Mouse (Mus musculus) left cerebral cortex, adult 9 months (tissue): ENCODE measurements around the gene Dlx4.

Experiments used
- DNase-seq, 2 experiments: peaks; one replicate each; pipeline ENCODE4 v3.0.0; 2022; ENCODE audit warnings: low spot score in 2 of 2

The Dlx4 gene

DNA sequence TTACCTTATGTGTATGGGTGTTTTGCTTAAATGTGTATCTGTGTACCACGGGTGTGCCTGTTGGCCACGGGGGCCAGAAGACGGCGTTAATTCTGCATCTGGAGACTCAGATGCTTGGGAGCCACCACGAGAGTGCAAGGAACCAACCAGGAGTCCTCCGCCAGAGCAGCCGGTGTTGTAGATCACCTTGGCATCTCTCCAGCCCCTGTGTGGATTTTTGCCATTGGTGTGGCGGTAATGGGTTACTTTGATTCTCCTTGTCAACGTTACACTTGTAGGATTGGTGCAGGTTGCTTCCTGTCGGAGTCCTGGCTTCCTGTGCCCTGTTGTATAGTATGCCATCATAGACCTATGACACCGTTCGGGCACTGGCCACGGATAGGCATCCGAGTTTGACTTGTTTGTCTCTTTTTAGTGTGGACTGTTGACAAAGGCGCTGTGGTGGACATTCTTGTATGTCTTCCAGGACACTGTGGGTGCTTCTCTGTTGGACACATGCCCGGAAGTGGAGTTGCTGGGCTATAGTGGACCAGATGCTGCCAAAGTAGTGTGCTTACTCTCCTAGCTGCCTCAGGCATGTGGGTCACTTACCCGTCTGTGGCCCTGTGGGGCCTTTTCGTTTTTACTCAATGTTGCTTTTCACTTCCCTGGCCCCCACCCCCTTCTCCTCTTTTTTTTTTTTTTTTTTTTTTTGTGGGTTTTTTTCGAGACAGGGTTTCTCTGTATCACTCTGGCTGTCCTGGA is 43.7 kb downstream of the Dlx4 start:
- DNase-seq = no peak

DNA sequence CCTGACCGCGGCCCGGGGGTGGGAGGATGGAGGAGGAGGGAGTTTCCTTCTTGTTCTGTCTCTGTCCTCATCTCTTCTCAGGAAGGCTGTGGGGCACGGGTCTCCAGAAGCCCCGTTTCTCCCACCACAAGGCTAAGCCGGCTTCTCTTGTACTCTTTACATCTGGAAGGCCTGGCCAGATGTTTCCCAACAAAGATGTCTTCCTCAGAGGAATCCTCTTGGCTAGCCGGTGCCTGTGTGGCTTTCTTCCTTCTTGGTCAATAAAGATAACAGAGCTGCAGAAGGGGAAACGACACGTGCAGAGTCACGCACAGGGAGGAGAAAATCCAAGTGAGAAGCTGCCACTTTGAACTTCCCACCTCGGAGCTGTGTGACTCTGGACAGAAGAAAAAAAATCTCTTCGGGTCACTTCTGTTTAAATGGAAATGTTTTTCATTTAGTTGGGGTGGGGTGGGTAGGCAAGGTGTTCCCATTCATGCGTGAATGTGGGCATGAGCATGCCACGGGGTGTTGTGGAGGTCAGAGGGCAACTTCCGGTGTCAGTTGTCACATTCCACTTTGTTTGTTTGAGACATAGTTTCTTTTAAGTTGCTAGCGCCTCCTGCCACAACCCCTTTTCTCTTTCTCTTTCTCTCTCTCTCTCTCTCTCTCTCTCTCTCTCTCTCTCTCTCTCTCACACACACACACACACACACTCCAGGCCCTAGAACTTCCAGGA is 44.8 kb downstream of the Dlx4 start:
- DNase-seq = no peak

- no peak for DNase-seq
These were observed 45.7 kb downstream of the Dlx4 start for GRCm38 (mm10) chr11:95100393-95100792.

GRCm38 (mm10) chr11:95098346-95099095 is 47.5 kb downstream of the Dlx4 start:
- no peak for DNase-seq

- DNase-seq = no peak
These were observed 48.2 kb downstream of the Dlx4 start for GRCm38 (mm10) chr11:95097889-95098288.

DNA sequence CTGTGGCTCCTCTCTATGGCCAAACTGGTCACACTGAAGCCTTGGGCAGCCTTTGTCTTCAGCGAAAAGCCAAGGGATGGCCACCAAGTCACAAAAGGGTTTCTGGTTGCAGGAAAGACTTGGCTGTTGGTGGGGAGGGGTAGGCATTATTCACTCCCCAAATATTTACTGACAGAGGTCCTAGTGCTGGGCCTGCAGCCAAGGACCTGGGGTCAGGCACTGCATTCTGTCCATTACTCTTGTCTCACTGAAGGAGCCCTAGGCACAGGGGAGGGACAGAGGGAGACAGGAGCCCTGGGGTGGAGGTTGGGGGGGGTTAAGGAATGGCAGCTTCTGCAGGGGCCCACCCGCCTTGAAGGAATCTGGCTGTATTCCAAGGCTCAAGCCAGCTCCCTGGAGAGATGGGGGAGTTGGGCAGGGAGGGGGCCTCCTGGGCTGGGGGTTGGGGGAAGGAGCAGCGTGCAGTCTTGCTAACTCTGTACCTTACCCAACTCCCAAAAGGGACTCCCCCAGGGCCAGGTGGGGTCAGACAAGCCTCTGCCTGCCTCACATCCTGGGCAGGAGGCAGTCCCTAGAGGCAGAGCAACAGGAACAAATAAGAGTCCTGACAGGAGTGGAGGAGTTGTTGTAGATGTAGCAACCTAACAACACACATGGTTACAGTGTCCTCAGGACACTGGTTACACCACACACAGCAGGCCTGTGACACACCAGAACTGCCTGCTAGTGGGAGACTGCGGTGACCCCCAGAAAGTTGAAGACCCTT is 49.3 kb downstream of the Dlx4 start:
- no peak for DNase-seq

- no peak for DNase-seq
These were observed 50.5 kb downstream of the Dlx4 start for GRCm38 (mm10) chr11:95095596-95095995.

GRCm38 (mm10) chr11:95093077-95093476 is 53.0 kb downstream of the Dlx4 start:
- no peak for DNase-seq
